29 mouse cellular contexts compared by ENCODE assay signal in genomic region chr2:121195466-121195865, GRCm38 (mm10). TPM values are rescaled to one million over a fixed set of nuclear protein-coding genes. Genes with fewer than 3 reads are reported as not detected.
DNase-seq lines count a peak whose midpoint lies in the region; ATAC-seq and TF ChIP-seq lines count a peak whose summit lies in the region.
"Had no signal": no experiment of that assay in that cellular context is flagged by ENCODE, and none has a peak within 500 bp of the region (broad histone marks: within the 10 kb centered on the region; RNA-seq: fewer than 3 reads in every experiment).

No protein-coding gene starts in this region.

- peak overlapping the region; percentile 70; the same call in 1 of the 2 replicates for H3K27ac ChIP-seq in cortical plate, adult 2 months (ENCODE audit: insufficient read depth, low read length)
- H3K27ac ChIP-seq: embryonic facial prominence, embryonic 10.5 days; embryonic facial prominence, embryonic 15.5 days; forebrain, embryonic 12.5 days; hindbrain, embryonic 13.5 days; kidney, embryonic 15.5 days; liver, embryonic 13.5 days; midbrain, embryonic 13.5 days; neural tube, embryonic 13.5 days had no signal

- no peak for TF ChIP-seq CTCF in cortical plate, adult 2 months (IDR thresholded peaks at IDR 0.05; ENCODE audit: extremely low read depth, insufficient read depth, low read length)

- peak; percentile 63 to 72 for DNase-seq in frontal cortex, adult 2 months (ENCODE audit: extremely low spot score in 1 of 2, low spot score in 1 of 2)
- DNase-seq in frontal cortex, postnatal 25 days (ENCODE audit: low spot score in 2 of 2) = no peak
- peak; percentile 74 for DNase-seq in left cerebral cortex, adult 11 months (ENCODE audit: low spot score)
- no peak for DNase-seq in left cerebral cortex, postnatal 4 days
- DNase-seq in left cerebral cortex, postnatal 36 days (ENCODE audit: low spot score in 2 of 2) = peak; percentile 41 to 47
- DNase-seq in kidney, postnatal 4 days = no peak
- DNase-seq: adrenal gland, postnatal 36 days; cerebellum, adult 2 months; cerebellum, postnatal 14 days; gastrocnemius, postnatal 14 days; heart, adult 18-20 months; heart, postnatal 4 days; kidney, adult 11 months; kidney, postnatal 25 days; liver, embryonic 13.5 days; lung, adult 18-20 months; lung, postnatal 4 days; thymus, postnatal 4 days had no signal

- no peak overlapping the region for H3K4me3 ChIP-seq in cortical plate, adult 2 months (ENCODE audit: insufficient read depth, low read length)
- H3K4me3 ChIP-seq: embryonic facial prominence, embryonic 10.5 days; embryonic facial prominence, embryonic 15.5 days; forebrain, embryonic 12.5 days; hindbrain, embryonic 13.5 days; kidney, embryonic 15.5 days; liver, embryonic 13.5 days; megakaryocyte, embryonic 14.5 days; midbrain, embryonic 13.5 days; neural tube, embryonic 13.5 days had no signal

- peaks cover 16% of the 10 kb centered on the region for H3K4me1 ChIP-seq in cortical plate, adult 2 months (ENCODE audit: control insufficient read depth, insufficient read depth, low read length)
- H3K4me1 ChIP-seq: embryonic facial prominence, embryonic 10.5 days; embryonic facial prominence, embryonic 15.5 days; forebrain, embryonic 12.5 days; hindbrain, embryonic 13.5 days; kidney, embryonic 15.5 days; liver, embryonic 13.5 days; megakaryocyte, embryonic 14.5 days; midbrain, embryonic 13.5 days; neural tube, embryonic 13.5 days had no signal

- no peak for ATAC-seq in megakaryocyte-erythroid progenitor cell, adult 5-6 weeks (replicated peaks; ENCODE audit: low FRiP score, low TSS enrichment, poor library complexity, severe bottlenecking)
- ATAC-seq: lung, postnatal 0 days; midbrain, embryonic 13.5 days had no signal

- intact Hi-C loops in left cerebral cortex, postnatal 4 days (cut with DNase I) = no loop called here
- intact Hi-C loops in left cerebral cortex, postnatal 36 days (cut with DNase I) = loop anchor here (1.0 kb wide), 1 partner anchor 101 kb away; no protein-coding TSS in a partner anchor

- TF ChIP-seq POLR2A in cortical plate, adult 2 months (IDR thresholded peaks at IDR 0.05; ENCODE audit: extremely low read depth, insufficient read depth, low read length) = no peak

RNA-seq across cellular contexts. Expression of gene Zscan29, which starts 24.5 kb away (rescaled TPM):
- polyA plus RNA-seq in frontal cortex, adult 2 months (2012; rRNA removed) = 3.8 and 4.0 TPM in 2 replicates
- 1 to 10 TPM; 7.3 to 7.9 TPM for total RNA-seq in left cerebral cortex, postnatal 4 days (2021)
- 3.5 TPM in 2 replicates for polyA plus RNA-seq in cortical plate, adult 2 months (2012; rRNA removed)
- total RNA-seq in left cerebral cortex, postnatal 36 days (2021) = 1 to 10 TPM; 5.8 to 7.0 TPM
- total RNA-seq in megakaryocyte-erythroid progenitor cell, adult 5-6 weeks (2014; fragmentation: Nextera tagmentation) = 15.0 and 16.4 TPM in 2 replicates
- 12.6 and 12.8 TPM in 2 replicates for total RNA-seq in megakaryocyte-erythroid progenitor cell, adult 5-6 weeks (2017)

RNA-seq across cellular contexts. Expression of gene Tubgcp4, which starts 25.0 kb away (rescaled TPM):
- 32.1 and 34.7 TPM in 2 replicates for polyA plus RNA-seq in frontal cortex, adult 2 months (2012; rRNA removed)
- total RNA-seq in left cerebral cortex, postnatal 4 days (2021) = 10 to 100 TPM; 32.3 to 34.5 TPM
- polyA plus RNA-seq in cortical plate, adult 2 months (2012; rRNA removed) = 31.3 and 34.5 TPM in 2 replicates
- total RNA-seq in left cerebral cortex, postnatal 36 days (2021) = 10 to 100 TPM; 35.8 to 56.6 TPM
- total RNA-seq in megakaryocyte-erythroid progenitor cell, adult 5-6 weeks (2014; fragmentation: Nextera tagmentation) = 62.8 and 83.6 TPM in 2 replicates
- total RNA-seq in megakaryocyte-erythroid progenitor cell, adult 5-6 weeks (2017) = 35.4 and 38.5 TPM in 2 replicates

RNA-seq across cellular contexts. Expression of gene Lcmt2, which starts 55.0 kb away (rescaled TPM):
- polyA plus RNA-seq in frontal cortex, adult 2 months (2012; rRNA removed) = 5.1 and 6.1 TPM in 2 replicates
- total RNA-seq in left cerebral cortex, postnatal 4 days (2021) = 1 to 10 TPM; 9.2 to 9.4 TPM
- polyA plus RNA-seq in cortical plate, adult 2 months (2012; rRNA removed) = 4.8 and 6.3 TPM in 2 replicates
- 1 to 10 TPM; 7.0 to 9.4 TPM for total RNA-seq in left cerebral cortex, postnatal 36 days (2021)
- total RNA-seq in megakaryocyte-erythroid progenitor cell, adult 5-6 weeks (2014; fragmentation: Nextera tagmentation) = 7.8 and 9.7 TPM in 2 replicates
- total RNA-seq in megakaryocyte-erythroid progenitor cell, adult 5-6 weeks (2017) = 8.7 and 8.8 TPM in 2 replicates

RNA-seq across cellular contexts. Expression of gene Adal, which starts 55.2 kb away (rescaled TPM):
- polyA plus RNA-seq in frontal cortex, adult 2 months (2012; rRNA removed) = 21.2 and 22.5 TPM in 2 replicates
- total RNA-seq in left cerebral cortex, postnatal 4 days (2021) = 10 to 100 TPM; 16.1 to 16.8 TPM
- polyA plus RNA-seq in cortical plate, adult 2 months (2012; rRNA removed) = 17.0 and 19.6 TPM in 2 replicates
- 10 to 100 TPM; 16.6 to 19.9 TPM for total RNA-seq in left cerebral cortex, postnatal 36 days (2021)
- 12.9 and 15.8 TPM in 2 replicates for total RNA-seq in megakaryocyte-erythroid progenitor cell, adult 5-6 weeks (2014; fragmentation: Nextera tagmentation)
- total RNA-seq in megakaryocyte-erythroid progenitor cell, adult 5-6 weeks (2017) = 11.0 and 13.1 TPM in 2 replicates

Comparison
In these comparisons a context has a peak if more than half of its experiments do, and no peak if none do; other contexts are left out.
1. DNase-seq: peak in frontal cortex, adult 2 months (2 of 2), left cerebral cortex, adult 11 months (single experiment) and left cerebral cortex, postnatal 36 days (2 of 2); none in frontal cortex, postnatal 25 days (0 of 2), left cerebral cortex, postnatal 4 days (single experiment) and kidney, postnatal 4 days (0 of 2).